Mouse (Mus musculus) E14TG2a.4 (cell line): ENCODE results near the gene Acap1.
"Not testable (repeated sequence)": the region's sequence is repeated elsewhere in the genome, so short reads cannot be mapped to it uniquely, and the experiment has no call there.

Experiments used
- CTCF ChIP-seq: conservative IDR thresholded peaks from 2 replicates; pipeline ENCODE4 v1.5.1; 2014; ENCODE audit warnings: low read length
- NANOG ChIP-seq: IDR thresholded peaks from 2 replicates; pipeline ENCODE4 v1.6.1; 2014; ENCODE audit warnings: borderline replicate concordance, low read length, mixed read lengths
- POU5F1 ChIP-seq: IDR thresholded peaks from 2 replicates; pipeline ENCODE4 v1.6.1; 2014; ENCODE audit warnings: low read length, borderline replicate concordance

DNA sequence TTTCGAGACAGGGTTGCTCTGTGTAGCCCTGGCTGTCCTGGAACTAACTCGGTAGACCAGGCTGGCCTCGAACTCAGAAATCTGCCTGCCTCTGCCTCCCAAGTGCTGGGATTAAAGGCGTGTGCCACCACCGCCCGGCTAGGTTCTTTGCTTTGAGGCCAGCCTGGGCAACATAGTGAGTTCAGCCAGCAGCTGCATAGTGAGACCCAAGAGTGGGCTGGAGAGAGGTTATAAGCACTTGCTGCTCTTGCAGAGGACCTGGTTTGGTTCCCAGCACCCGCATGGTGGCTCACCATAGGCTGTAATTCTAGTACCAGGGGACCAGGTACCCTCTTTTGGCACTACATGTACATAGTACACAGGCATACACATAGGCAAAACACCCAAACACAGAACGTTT, 34.8 kb upstream of the Acap1 start:
- not testable (repeated sequence) for TF ChIP-seq CTCF, POU5F1, NANOG
